Mouse (Mus musculus) c-Kit-positive CD71-positive TER-119-positive erythroid progenitor cells, embryonic 14.5 days (primary cell): Measurements from ENCODE around the gene Olfr1367.

Experiments
- DNase-seq: peaks from one replicate; pipeline ENCODE4 v3.0.0-alpha.2; 2013; ENCODE audit warnings: low spot score

Olfr1367 gene

GRCm38 (mm10) chr13:21346610-21347009 lies at the start of gene Olfr1367:
TSS of gene Olfr1367 (plus strand) at chr13:21346910.
- no peak for DNase-seq

- no peak for DNase-seq
Measured at GRCm38 (mm10) chr13:21298557-21298956, 48.2 kb upstream of the Olfr1367 start.

GRCm38 (mm10) chr13:21304483-21305066 lies 42.1 kb upstream of the Olfr1367 start:
- no peak for DNase-seq

- peak; percentile 11 for DNase-seq
Measured at GRCm38 (mm10) chr13:21309788-21310187, 36.9 kb upstream of the Olfr1367 start.

- no peak for DNase-seq
Measured at GRCm38 (mm10) chr13:21311926-21312325, 34.8 kb upstream of the Olfr1367 start, which contains the start of gene Gpx6. TSS of gene Gpx6 (plus strand) at chr13:21312125.

- DNase-seq: no peak
Measured at GRCm38 (mm10) chr13:21312854-21313253, 33.9 kb upstream of the Olfr1367 start.

- DNase-seq: no peak
Measured at GRCm38 (mm10) chr13:21313903-21314302, 32.8 kb upstream of the Olfr1367 start.

- DNase-seq: no peak
Measured at GRCm38 (mm10) chr13:21320262-21320661, 26.4 kb upstream of the Olfr1367 start.

GRCm38 (mm10) chr13:21321890-21322494 lies 24.7 kb upstream of the Olfr1367 start:
- DNase-seq: no peak

GRCm38 (mm10) chr13:21322509-21323375 lies 24.0 kb upstream of the Olfr1367 start:
- DNase-seq: peak; percentile 21

GRCm38 (mm10) chr13:21323405-21323804 lies 23.3 kb upstream of the Olfr1367 start:
- no peak for DNase-seq

- peak; percentile 52 for DNase-seq
Measured at GRCm38 (mm10) chr13:21326191-21326590, 20.5 kb upstream of the Olfr1367 start.

- DNase-seq: peak; percentile 78
Measured at GRCm38 (mm10) chr13:21326657-21327211, 20.0 kb upstream of the Olfr1367 start.

- DNase-seq: peak; percentile 20
Measured at GRCm38 (mm10) chr13:21327424-21327823, 19.3 kb upstream of the Olfr1367 start.

GRCm38 (mm10) chr13:21350593-21350992 lies 3.9 kb downstream of the Olfr1367 start:
- no peak for DNase-seq

GRCm38 (mm10) chr13:21362621-21363248 lies 16.0 kb downstream of the Olfr1367 start, which contains the start of gene Zscan12:
TSS of gene Zscan12 (plus strand) at chr13:21362820.
- peak; percentile 88 for DNase-seq

- DNase-seq: no peak
Measured at GRCm38 (mm10) chr13:21363719-21364118, 17.0 kb downstream of the Olfr1367 start.

- no peak for DNase-seq
Measured at GRCm38 (mm10) chr13:21366635-21367034, 19.9 kb downstream of the Olfr1367 start.

GRCm38 (mm10) chr13:21372700-21373099 lies 26.0 kb downstream of the Olfr1367 start:
- no peak for DNase-seq

- no peak for DNase-seq
Measured at GRCm38 (mm10) chr13:21377773-21378172, 31.1 kb downstream of the Olfr1367 start.

- DNase-seq: no peak
Measured at GRCm38 (mm10) chr13:21395211-21395610, 48.5 kb downstream of the Olfr1367 start.

- DNase-seq: no peak
Measured at GRCm38 (mm10) chr13:21395623-21396022, 48.9 kb downstream of the Olfr1367 start.
